Mouse (Mus musculus) heart, adult 2 months (tissue): ENCODE data around the gene Coq9. TPM values are rescaled to one million over a fixed set of nuclear protein-coding genes. Genes with fewer than 3 reads are reported as not detected.

Experiments used
- DNase-seq, 2 experiments: peaks; one replicate each; pipeline ENCODE4 v3.0.0; 2021
- H3K27ac ChIP-seq: fragments of 200-600 bp; 2 replicates; pipeline ENCODE4 v1.8.1; 2022
- H3K27me3 ChIP-seq: fragments of 200-500 bp; 2 replicates; pipeline ENCODE4 v1.6.1; 2012; ENCODE audit warnings: mild to moderate bottlenecking, low read length, inconsistent platforms, mixed read lengths; ENCODE audit not compliant: control insufficient read depth, insufficient read depth
- H3K36me3 ChIP-seq: fragments of 200-500 bp; 2 replicates; pipeline ENCODE4 v1.6.1; 2012; ENCODE audit warnings: low read length, inconsistent platforms; ENCODE audit not compliant: control insufficient read depth, insufficient read depth
- H3K4me1 ChIP-seq: fragments of 200-500 bp; 2 replicates; pipeline ENCODE4 v1.6.1; 2011; ENCODE audit warnings: low read length; ENCODE audit not compliant: control insufficient read depth, insufficient read depth
- H3K4me3 ChIP-seq: fragments of 200-600 bp; 2 replicates; pipeline ENCODE4 v1.8.1; 2022
- H3K79me2 ChIP-seq: fragments of 200-500 bp; replicated peaks from 2 replicates; pipeline ENCODE4 v1.6.1; 2012; ENCODE audit warnings: mild to moderate bottlenecking, inconsistent platforms, low read length, moderate library complexity, mixed read lengths; ENCODE audit not compliant: control insufficient read depth, insufficient read depth
- H3K9ac ChIP-seq: fragments of 200-500 bp; 2 replicates; pipeline ENCODE4 v1.6.1; 2012; ENCODE audit warnings: low read depth, mild to moderate bottlenecking, control low read depth, inconsistent platforms, low read length, mixed read lengths
- CTCF ChIP-seq: fragments of 200-600 bp; IDR thresholded peaks from 2 replicates; pipeline ENCODE4 v1.8.1; 2022; ENCODE audit warnings: antibody characterized with exemption, mild to moderate bottlenecking, moderate library complexity
- EP300 ChIP-seq: fragments of 200-500 bp; IDR thresholded peaks from 2 replicates; pipeline ENCODE4 v1.6.1; 2011; ENCODE audit warnings: low read depth, low read length, control low read depth; ENCODE audit not compliant: insufficient read depth
- POLR2A ChIP-seq: fragments of 200-500 bp; IDR thresholded peaks from 2 replicates; pipeline ENCODE4 v1.6.1; 2011; ENCODE audit warnings: mild to moderate bottlenecking, low read depth, low read length, control low read depth; ENCODE audit not compliant: insufficient read depth
- WGBS: fragments of 180-500 bp; shearing (Covaris S2); methylation state at CpG from one replicate; pipeline ENCODE4 v1.1.7; 2018; 5-methylcytosine and 5-hydroxymethylcytosine counted together
- intact Hi-C: fragments of 180-260 bp; cut with DNase I; formaldehyde crosslinking; loops from one replicate; pipeline ENCODE4 v1.15.1; 2025
- polyA plus RNA-seq: library from polyadenylated mRNA; depleted of rRNA; stranded (reverse); fragments of >200 nt; gene quantifications from 2 replicates; pipeline ENCODE4 v1.2.3, GENCODE M21; 2012
- total RNA-seq, 2 experiments: library from RNA; stranded (reverse); gene quantifications; 2 replicates each; pipeline ENCODE4 v1.2.3; 2021

Gene Coq9
- total and polyA plus RNA-seq, 3 experiments = 545 to 843 (median 681) TPM

DNA sequence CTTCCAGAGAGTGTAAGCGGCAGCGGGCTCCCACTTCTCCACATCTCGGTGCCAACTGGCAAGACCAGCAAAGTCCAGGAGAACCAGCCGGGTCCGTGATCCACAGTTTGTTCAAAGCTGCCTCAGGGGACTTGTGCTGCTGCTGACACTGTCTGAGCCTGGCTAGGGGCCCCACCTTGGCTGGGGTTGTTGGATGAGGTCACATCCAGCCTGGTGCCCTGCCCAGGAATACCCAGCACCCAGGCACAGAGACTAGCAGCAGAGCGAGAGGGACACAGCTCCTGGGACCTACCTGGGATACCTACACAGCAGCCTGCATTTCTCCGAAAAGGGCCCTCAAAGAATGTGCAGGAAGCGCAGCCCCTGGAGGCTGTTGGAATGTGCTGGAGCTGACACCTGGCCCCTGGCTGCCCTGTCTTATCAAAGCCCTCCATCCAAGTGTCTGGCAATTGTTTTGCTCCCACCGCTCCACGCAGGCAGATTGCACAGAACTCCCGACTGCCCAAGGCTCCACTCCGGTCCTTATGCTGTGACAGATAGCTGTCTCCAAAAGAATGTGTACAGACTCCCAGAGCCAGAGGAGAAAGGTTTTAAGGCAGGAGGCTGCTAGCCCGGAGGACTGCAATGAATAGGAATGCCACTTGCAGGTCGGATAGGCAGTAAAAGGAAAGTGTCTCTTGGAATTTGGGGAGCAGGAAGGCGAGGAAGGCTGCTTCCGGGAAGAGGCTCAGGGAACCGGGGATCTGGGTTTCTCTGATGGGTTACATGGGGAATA is 37.2 kb downstream of the Coq9 start:
- no peak for TF ChIP-seq EP300
- TF ChIP-seq POLR2A = 0 out of 2 replicates have a peak, but pooled peaks have one; percentile 7
- peak; percentile 48 to 55 for DNase-seq
- WGBS = 4% methylated on average over 17 of the region's 17 CpGs
- H3K36me3 ChIP-seq = no peaks in the 10 kb centered on the region
- peak overlapping the region; percentile 66 for H3K9ac ChIP-seq
- H3K27me3 ChIP-seq = no peaks in the 10 kb centered on the region
- H3K79me2 ChIP-seq = no peaks in the 10 kb centered on the region
- intact Hi-C loops = loop anchor here (1.0 to 2.0 kb wide), 2 partner anchors 14 to 33 kb away; no protein-coding TSS in a partner anchor
- H3K4me1 ChIP-seq = peaks cover 11% of the 10 kb centered on the region
- H3K4me3 ChIP-seq = peak overlapping the region; percentile 58
- H3K27ac ChIP-seq = peak overlapping the region; percentile 88

DNA sequence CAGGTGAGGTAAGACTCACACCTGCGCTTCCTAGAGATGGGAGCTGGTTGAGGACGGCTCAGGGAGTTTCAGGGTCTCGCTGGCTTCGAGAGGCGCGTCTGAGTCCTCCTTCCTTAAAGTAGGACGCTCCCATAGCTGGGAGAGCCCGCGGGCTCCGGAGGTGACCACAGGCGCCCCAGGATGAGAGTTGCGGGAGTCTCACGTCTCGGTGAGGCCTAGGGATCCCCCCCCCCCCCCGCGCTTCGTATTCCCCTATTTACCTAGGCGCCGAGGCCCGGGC is 37.7 kb downstream of the Coq9 start:
- no peaks in the 10 kb centered on the region for H3K36me3 ChIP-seq
- H3K4me3 ChIP-seq = peak overlapping the region; percentile 58
- DNase-seq = no peak
- 2% methylated on average over 19 of the region's 20 CpGs for WGBS
- H3K79me2 ChIP-seq = no peaks in the 10 kb centered on the region
- no peaks in the 10 kb centered on the region for H3K27me3 ChIP-seq
- intact Hi-C loops = loop anchor here (1.0 to 2.0 kb wide), 2 partner anchors 15 to 32 kb away; no protein-coding TSS in a partner anchor
- no peak for TF ChIP-seq CTCF
- peak overlapping the region; percentile 66 for H3K9ac ChIP-seq
- H3K4me1 ChIP-seq = peaks cover 11% of the 10 kb centered on the region
- peak overlapping the region; percentile 88 for H3K27ac ChIP-seq

DNA sequence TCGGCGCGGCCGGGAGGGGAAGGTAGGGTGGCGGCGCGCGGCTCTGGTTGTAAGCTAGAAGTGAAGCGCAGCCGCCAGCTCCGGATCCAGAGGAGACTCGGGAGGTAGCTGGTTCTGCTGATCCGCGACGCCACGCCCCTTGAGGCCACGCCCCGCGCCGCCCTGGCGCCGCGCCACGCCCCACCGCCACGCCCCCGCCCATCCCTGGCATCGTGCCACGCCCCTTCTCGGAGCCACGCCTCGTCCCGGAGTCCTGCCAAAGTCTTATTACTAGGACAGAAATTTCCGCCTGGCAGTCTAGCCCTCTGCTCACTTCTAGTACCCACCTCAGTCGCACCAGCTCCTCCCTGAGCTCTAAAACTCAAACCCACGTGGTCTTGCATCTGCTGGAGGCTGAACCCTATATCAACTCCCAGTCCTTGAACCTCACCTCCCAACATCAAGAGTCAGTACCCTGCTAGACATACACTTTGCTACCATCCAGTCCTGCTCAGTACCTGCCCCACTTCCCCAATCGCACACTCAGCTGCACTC is 38.1 kb downstream of the Coq9 start, which contains the start of gene Dok4:
Dok4 (minus strand) TSS at position 134 of the 534 bp plus-strand sequence.
- 1% methylated on average over 37 of the region's 37 CpGs for WGBS
- peak; percentile 92 to 94 for DNase-seq
- H3K79me2 ChIP-seq = no peaks in the 10 kb centered on the region
- peak within 1 kb of the TSS; percentile 66 for H3K9ac ChIP-seq
- H3K27ac ChIP-seq = peak within 1 kb of the TSS; percentile 88
- peaks cover 11% of the 10 kb centered on the region for H3K4me1 ChIP-seq
- intact Hi-C loops = no loop called here
- H3K27me3 ChIP-seq = no peaks in the 10 kb centered on the region
- TF ChIP-seq CTCF (no peak), POLR2A (peak; percentile 76), EP300 (peak; percentile 60; the same call in 1 of the 2 replicates)
- peak within 1 kb of the TSS; percentile 58 for H3K4me3 ChIP-seq
- H3K36me3 ChIP-seq = no peaks in the 10 kb centered on the region

GRCm38 (mm10) chr8:94876820-94877219 is 38.7 kb downstream of the Coq9 start:
- no peaks in the 10 kb centered on the region for H3K36me3 ChIP-seq
- WGBS = 44% methylated on average over 3 of the region's 3 CpGs

DNA sequence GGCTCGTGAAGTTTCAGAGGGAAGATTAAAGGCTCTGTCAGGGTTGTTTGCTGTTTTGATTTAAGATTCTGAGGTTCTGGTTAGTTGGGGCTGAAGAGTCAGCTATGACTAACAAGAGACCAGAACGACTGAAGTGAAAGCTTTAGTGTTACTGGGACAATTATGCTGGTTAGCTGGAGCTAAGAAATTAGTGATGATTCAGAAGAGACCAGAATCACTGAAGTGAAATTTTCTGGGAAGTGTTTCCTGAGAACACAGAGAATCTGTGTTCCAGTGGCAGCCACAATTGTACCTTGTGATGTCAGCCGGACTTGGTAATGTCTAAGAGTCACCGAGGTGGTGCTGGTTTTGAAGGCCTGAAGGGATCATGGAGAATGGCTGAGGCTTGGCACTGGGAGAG is 42.6 kb downstream of the Coq9 start:
- no peaks in the 10 kb centered on the region for H3K27me3 ChIP-seq
- intact Hi-C loops = no loop called here
- no peaks in the 10 kb centered on the region for H3K79me2 ChIP-seq
- TF ChIP-seq CTCF (no peak), POLR2A (no peak), EP300 (no peak)
- no peak overlapping the region for H3K9ac ChIP-seq
- no peak overlapping the region for H3K4me3 ChIP-seq
- 75% methylated on average over 4 of the region's 4 CpGs for WGBS
- H3K4me1 ChIP-seq = peaks cover 4% of the 10 kb centered on the region
- H3K27ac ChIP-seq = no peak overlapping the region
- DNase-seq = no peak
- H3K36me3 ChIP-seq = no peaks in the 10 kb centered on the region

More at GRCm38 (mm10) chr8:94876820-94877219, 38.7 kb downstream of the Coq9 start:
- no peaks in the 10 kb centered on the region for H3K79me2 ChIP-seq
- no peak for DNase-seq
- intact Hi-C loops = no loop called here
- no peak overlapping the region for H3K4me3 ChIP-seq
- no peaks in the 10 kb centered on the region for H3K27me3 ChIP-seq
- H3K4me1 ChIP-seq = peaks cover 9% of the 10 kb centered on the region
- TF ChIP-seq EP300 (no peak), CTCF (no peak), POLR2A (no peak)
- H3K27ac ChIP-seq = peak overlapping the region; percentile 43; the same call in 1 of the 2 replicates
- H3K9ac ChIP-seq = no peak overlapping the region

DNA sequence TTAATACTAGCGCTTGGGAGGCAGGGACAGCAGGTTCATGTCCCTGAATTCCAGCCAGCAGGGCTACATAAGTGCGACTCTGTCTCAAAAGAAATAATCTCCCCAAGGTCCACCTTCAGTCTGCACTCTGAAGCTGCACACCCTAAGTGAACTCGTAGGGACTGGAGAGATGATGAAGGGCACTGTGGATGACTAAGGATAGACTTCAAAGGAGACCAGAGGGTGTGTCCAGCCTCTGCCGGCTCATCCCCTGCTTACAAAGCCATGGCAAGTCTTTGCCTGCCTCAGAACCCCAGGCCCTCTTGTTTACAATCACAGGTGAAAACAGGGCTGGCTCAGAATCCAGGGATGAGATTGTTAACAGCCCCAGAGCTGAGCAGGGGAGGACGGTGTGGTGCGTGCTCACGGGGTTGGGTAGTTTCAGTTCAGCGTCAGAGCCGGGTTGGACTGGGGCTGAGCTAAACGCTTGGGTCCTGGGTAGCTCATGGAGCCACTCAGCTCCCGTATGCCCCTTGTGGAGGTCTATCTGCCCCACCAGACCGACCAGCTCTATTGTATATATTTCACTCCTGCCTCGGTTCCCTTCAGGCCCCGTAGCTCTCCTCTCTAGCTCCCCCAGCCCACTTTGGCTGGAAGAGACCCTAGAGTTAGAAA is 50.4 kb downstream of the Coq9 start:
- H3K27me3 ChIP-seq = no peaks in the 10 kb centered on the region
- no peak for DNase-seq
- intact Hi-C loops = no loop called here
- no peaks in the 10 kb centered on the region for H3K36me3 ChIP-seq
- H3K9ac ChIP-seq = no peak overlapping the region
- no peaks in the 10 kb centered on the region for H3K79me2 ChIP-seq
- no peaks in the 10 kb centered on the region for H3K4me1 ChIP-seq
- no peak overlapping the region for H3K27ac ChIP-seq
- 48% methylated on average over 14 of the region's 14 CpGs for WGBS
- H3K4me3 ChIP-seq = no peak overlapping the region
- TF ChIP-seq CTCF (no peak), POLR2A (no peak), EP300 (no peak)
